Mouse (Mus musculus) stomach, embryonic 14.5 days (tissue): ENCODE measurements at regions not wholly inside any gene's neighbourhood (a gene's known extent, or its start where the extent isn't known, plus 50 kb on each side); places are given as distances from the start of the nearest gene placed in this dataset.
"Not testable (repeated sequence)": the region's sequence is repeated elsewhere in the genome, so short reads cannot be mapped to it uniquely, and the experiment has no call there.

Source experiments
- ATAC-seq: fragments of 200-750 bp; cut with Nextera tagmentation; 2 replicates; pipeline ENCODE4 v1.8.0; 2017; ENCODE audit warnings: low read depth, moderate TSS enrichment; ENCODE audit not compliant: insufficient number of reproducible peaks, insufficient read depth, low FRiP score
- H3K27ac ChIP-seq: fragments of 300-500 bp; sonication (generic); 2 replicates; pipeline ENCODE4 v1.5.1; 2014; ENCODE audit warnings: mild to moderate bottlenecking, low read length, moderate library complexity, mixed read lengths
- H3K27me3 ChIP-seq: fragments of 300-500 bp; sonication (generic); 2 replicates; pipeline ENCODE4 v1.6.1; 2014; ENCODE audit warnings: low read length, control low read depth, mixed read lengths; ENCODE audit not compliant: control insufficient read depth, insufficient read depth
- H3K36me3 ChIP-seq: fragments of 300-500 bp; sonication (generic); 2 replicates; pipeline ENCODE4 v1.6.1; 2014; ENCODE audit warnings: mild to moderate bottlenecking, control low read depth, low read length, moderate library complexity, mixed read lengths; ENCODE audit not compliant: control insufficient read depth, insufficient read depth
- H3K4me1 ChIP-seq: fragments of 300-500 bp; sonication (generic); 2 replicates; pipeline ENCODE4 v1.6.1; 2014; ENCODE audit warnings: low read length, control low read depth, mixed read lengths; ENCODE audit not compliant: control insufficient read depth, insufficient read depth
- H3K4me2 ChIP-seq: fragments of 300-500 bp; sonication (generic); replicated peaks from 2 replicates; pipeline ENCODE4 v1.6.1; 2014; ENCODE audit warnings: low read depth, low read length, control low read depth
- H3K4me3 ChIP-seq: fragments of 300-500 bp; sonication (generic); 2 replicates; pipeline ENCODE4 v1.5.1; 2014; ENCODE audit warnings: low read depth, low read length, control low read depth
- H3K9ac ChIP-seq: fragments of 300-500 bp; sonication (generic); replicated peaks from 2 replicates; pipeline ENCODE4 v1.6.1; 2014; ENCODE audit warnings: low read depth, mild to moderate bottlenecking, control low read depth, low read length, moderate library complexity, mixed read lengths
- H3K9me3 ChIP-seq: fragments of 300-500 bp; sonication (generic); 2 replicates; pipeline ENCODE4 v1.6.1; 2016; ENCODE audit warnings: low read depth, low read length, control low read depth; ENCODE audit not compliant: control insufficient read depth
- WGBS: fragments of 180-500 bp; shearing (Covaris S2); extraction: QIAGEN DNeasy Blood & Tissue Kit; methylation state at CpG from one replicate; pipeline ENCODE4 v1.1.7; 2014; 5-methylcytosine and 5-hydroxymethylcytosine counted together

DNA sequence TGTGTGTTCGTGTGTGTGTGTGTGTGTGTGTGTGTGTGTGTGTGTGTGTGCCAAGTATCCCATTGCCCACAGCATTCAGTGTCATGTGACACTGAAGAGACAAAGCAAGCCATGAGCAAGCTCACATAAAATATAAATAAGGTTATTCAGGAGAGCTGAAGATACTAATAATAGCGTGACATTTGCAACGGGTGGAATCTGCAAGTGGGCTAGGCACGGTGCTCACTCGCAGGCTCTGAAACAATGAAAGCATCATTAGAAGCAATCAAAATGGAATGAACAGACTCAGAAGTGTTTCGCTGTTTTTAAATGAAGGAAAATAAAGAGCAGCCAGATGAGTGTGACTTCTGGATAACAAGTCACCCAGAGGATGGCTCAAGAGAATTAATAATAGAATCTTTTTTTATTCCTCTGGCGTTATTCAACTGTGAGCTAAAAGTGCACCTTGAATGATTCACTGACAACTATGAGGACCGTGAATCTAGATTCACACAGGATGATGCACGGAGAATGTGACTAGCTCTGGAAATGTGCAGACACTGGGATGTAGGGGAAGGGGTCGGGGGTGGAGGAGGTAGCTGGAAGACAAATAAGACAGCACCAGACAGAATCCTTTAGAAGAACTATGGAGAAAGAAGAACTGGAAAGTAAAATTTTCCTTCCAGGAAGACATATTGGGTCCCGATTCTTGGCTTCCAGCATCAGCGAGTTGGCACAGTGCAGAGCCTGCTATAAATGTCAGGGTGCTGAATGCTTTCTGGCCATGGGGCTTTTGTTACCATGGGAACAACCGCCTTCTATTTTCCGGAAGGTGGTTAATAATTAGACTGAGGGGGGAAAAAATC, 55.3 kb downstream of the Actbl2 start:
- Histone ChIP-seq H3K4me2 (no peak overlapping the region), H3K4me1 (no peaks in the 10 kb centered on the region)
- 77% methylated on average over 14 of the region's 14 CpGs for WGBS

DNA sequence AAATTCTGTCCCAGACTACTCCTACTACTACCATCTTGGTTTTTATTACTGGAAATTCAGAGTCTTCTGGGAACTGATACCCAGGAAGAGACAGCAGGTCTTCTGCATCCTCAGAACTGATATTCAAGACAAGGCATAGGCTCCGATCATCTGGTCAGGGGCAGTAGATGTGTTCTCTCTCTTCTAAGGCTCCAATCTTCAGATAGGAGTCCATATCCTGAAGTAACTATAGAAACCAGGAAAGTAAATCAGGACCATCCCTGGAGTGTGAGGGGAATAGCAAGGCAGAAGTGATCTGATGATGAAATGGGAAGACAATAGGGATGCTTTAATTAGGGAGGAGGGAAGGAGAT, 55.9 kb downstream of the Actbl2 start:
- H3K4me1 ChIP-seq: no peaks in the 10 kb centered on the region
- 95% methylated on average over 1 of the region's 1 CpGs for WGBS
- no peak overlapping the region for H3K4me3 ChIP-seq
- no peaks in the 10 kb centered on the region for H3K9me3 ChIP-seq
- no peaks in the 10 kb centered on the region for H3K36me3 ChIP-seq
- H3K9ac ChIP-seq: no peak overlapping the region
- no peak for ATAC-seq
- H3K4me2 ChIP-seq: no peak overlapping the region
- H3K27ac ChIP-seq: no peak overlapping the region
- H3K27me3 ChIP-seq: no peaks in the 10 kb centered on the region

More for the DNA sequence above, 55.3 kb downstream of the Actbl2 start:
- ATAC-seq: no peak
- Histone ChIP-seq H3K4me3 (no peak overlapping the region), H3K9me3 (no peaks in the 10 kb centered on the region), H3K36me3 (no peaks in the 10 kb centered on the region), H3K27ac (no peak overlapping the region), H3K27me3 (no peaks in the 10 kb centered on the region), H3K9ac (no peak overlapping the region)

DNA sequence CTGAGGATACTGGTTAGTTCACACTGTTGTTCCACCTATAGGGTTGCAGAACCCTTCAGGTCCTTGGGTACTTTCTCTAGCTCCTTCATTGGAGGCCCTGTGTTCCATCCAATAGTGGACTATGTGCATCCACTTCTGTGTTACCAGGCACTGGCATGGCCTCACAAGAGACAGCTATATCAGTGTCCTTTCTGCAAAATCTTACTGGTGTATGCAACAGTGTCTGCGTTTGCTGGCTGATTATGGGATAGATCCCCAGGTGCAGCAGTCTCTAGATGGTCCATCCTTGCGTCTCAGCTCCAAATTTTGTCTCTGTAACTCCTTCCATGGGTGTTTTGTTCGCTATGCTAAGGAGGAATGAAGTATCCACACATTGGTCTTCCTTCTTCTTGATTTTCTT, 58.7 kb downstream of the Actbl2 start:
- H3K9me3 ChIP-seq, H3K9ac ChIP-seq, H3K27ac ChIP-seq, H3K4me3 ChIP-seq, H3K36me3 ChIP-seq, H3K4me2 ChIP-seq, H3K4me1 ChIP-seq, ATAC-seq, H3K27me3 ChIP-seq: not testable (repeated sequence)
- 85% methylated on average over 3 of the region's 3 CpGs for WGBS

DNA sequence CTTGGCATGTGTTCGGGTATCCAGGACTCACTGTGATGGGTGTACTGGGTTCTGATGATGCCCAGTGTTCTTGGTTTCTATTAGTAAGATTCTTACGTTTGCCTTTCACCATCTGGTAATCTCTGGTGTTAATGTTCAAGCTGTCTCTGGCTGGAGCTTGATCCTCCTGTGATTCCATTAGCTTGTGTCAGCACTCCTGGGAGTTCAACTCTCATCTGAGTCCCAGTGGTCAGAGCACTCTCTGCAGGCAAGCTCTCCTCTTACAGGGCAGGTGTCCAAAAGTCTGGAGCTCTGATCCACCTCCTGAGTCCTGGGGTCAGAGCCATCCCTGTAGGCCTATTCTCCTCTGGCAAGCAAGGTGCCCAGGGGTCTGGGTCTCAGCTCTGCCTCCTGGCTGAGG, 63.1 kb downstream of the Actbl2 start:
- H3K4me2 ChIP-seq, ATAC-seq, H3K9ac ChIP-seq, H3K4me3 ChIP-seq, H3K9me3 ChIP-seq, H3K4me1 ChIP-seq, H3K36me3 ChIP-seq, H3K27ac ChIP-seq, H3K27me3 ChIP-seq: not testable (repeated sequence)
- WGBS: 78% methylated on average over 2 of the region's 2 CpGs

DNA sequence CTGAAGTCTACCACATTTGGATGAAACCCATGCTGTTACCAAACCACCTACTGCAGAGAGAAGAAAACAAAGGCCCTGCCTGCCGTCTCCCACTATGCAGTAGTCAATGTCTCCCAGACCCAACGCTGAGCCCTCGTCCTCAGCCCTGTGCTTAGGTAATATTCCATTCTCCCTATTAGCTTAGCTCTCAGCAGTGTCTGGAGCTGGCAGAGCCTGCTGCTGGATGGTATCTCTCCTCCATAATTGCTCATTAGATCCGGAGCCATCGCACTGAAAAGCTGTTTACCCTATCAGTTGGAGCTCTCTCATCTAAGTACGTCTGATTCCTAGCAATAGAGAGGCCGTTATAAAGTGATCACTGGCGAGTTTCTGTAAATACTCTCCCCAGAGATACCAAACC, 68.4 kb downstream of the Actbl2 start:
- H3K27ac ChIP-seq: no peak overlapping the region
- WGBS: 55% methylated on average over 8 of the region's 8 CpGs
- no peak overlapping the region for H3K9ac ChIP-seq
- no peak for ATAC-seq
- no peaks in the 10 kb centered on the region for H3K9me3 ChIP-seq
- H3K4me3 ChIP-seq: no peak overlapping the region
- no peaks in the 10 kb centered on the region for H3K4me1 ChIP-seq
- no peaks in the 10 kb centered on the region for H3K27me3 ChIP-seq
- no peak overlapping the region for H3K4me2 ChIP-seq
- no peaks in the 10 kb centered on the region for H3K36me3 ChIP-seq

DNA sequence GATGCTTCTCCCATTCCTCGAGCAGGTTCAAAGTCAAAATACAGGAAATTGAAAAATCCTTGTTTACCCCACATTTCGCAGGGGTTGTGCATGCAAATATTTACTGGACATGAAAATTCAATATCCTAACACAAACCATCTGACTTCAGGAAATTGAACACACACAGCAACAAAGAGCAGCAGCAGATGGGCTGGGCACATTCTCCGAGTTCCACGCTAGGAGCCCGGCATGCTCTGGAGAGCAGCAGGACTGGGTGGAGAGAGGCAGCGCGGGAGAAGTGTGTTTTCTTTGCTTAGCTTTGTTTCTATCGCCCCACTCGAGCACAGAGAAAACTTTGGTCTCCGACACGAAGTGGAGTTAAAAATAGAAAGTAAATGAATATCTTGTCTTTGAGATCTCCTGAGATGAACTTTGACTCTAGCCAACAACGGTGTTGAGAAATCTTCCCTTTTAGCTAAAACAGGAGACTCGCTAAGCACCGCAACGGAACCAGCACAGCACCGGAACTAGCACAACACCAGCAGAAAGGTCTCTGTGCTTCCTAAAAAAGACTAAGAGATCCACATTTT, 71.4 kb downstream of the Actbl2 start:
- no peak for ATAC-seq
- no peaks in the 10 kb centered on the region for H3K27me3 ChIP-seq
- no peak overlapping the region for H3K4me2 ChIP-seq
- no peaks in the 10 kb centered on the region for H3K9me3 ChIP-seq
- 0 out of 2 replicates have a peak overlapping the region, but pooled peaks have one; percentile 21 for H3K27ac ChIP-seq
- WGBS: 54% methylated on average over 16 of the region's 16 CpGs
- H3K36me3 ChIP-seq: no peaks in the 10 kb centered on the region
- H3K4me1 ChIP-seq: no peaks in the 10 kb centered on the region
- no peak overlapping the region for H3K4me3 ChIP-seq
- no peak overlapping the region for H3K9ac ChIP-seq

DNA sequence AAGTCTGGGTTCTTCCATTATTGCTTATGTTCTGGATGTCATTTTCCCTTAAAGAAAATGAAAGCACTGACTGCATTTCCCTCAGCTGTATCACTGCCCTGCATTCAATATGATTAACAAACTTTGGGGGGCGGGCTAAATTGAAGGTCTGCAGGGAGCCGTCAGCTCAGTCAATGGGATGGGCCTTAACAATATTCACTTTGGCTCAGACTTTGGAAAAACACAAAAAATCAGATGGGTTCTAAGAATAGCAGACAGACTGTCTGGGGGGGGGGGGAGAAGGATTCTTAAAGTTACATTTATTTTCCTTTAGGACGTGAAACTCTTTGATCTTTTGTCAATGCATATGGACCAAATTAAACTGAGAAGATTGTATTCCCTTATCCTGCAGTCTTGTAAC, 78.2 kb downstream of the Actbl2 start:
- no peak overlapping the region for H3K4me3 ChIP-seq
- no peaks in the 10 kb centered on the region for H3K27me3 ChIP-seq
- no peak for ATAC-seq
- H3K9me3 ChIP-seq: no peaks in the 10 kb centered on the region
- H3K9ac ChIP-seq: no peak overlapping the region
- H3K27ac ChIP-seq: no peak overlapping the region
- H3K36me3 ChIP-seq: no peaks in the 10 kb centered on the region
- peaks cover 8% of the 10 kb centered on the region; the same call in 1 of the 2 replicates for H3K4me1 ChIP-seq
- 66% methylated on average over 3 of the region's 3 CpGs for WGBS
- H3K4me2 ChIP-seq: no peak overlapping the region

DNA sequence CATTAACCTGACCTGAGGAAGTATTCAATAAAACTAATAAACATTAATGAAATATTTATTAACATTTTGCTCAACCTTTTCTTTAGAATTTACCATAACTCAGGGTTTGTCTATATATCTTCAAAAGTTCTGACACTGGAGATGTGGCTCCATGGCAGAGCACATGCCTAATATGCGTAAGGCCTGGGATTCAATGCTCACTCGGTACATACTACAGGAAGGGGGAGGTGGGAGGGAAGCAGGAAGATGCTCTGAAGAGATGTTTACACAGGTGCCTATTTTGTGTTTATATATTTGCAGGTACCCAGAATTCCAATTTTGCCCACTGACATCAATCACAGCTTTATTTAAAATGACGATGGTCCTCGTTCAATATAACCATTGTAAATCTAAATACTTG, 79.0 kb downstream of the Actbl2 start:
- Histone ChIP-seq H3K4me1 (peaks cover 8% of the 10 kb centered on the region; the same call in 1 of the 2 replicates), H3K36me3 (no peaks in the 10 kb centered on the region), H3K9ac (no peak overlapping the region), H3K4me3 (no peak overlapping the region), H3K9me3 (no peaks in the 10 kb centered on the region), H3K4me2 (no peak overlapping the region), H3K27ac (no peak overlapping the region), H3K27me3 (no peaks in the 10 kb centered on the region)
- no peak for ATAC-seq
- WGBS: 44% methylated on average over 4 of the region's 4 CpGs
